Mouse (Mus musculus) heart, embryonic 12.5 days (tissue): Measurements from ENCODE around the gene Mast3. TPM values are rescaled to one million over a fixed set of nuclear protein-coding genes. Genes with fewer than 3 reads are reported as not detected.

Experiments used
- ATAC-seq: fragments of 200-750 bp; cut with Nextera tagmentation; 2 replicates; pipeline ENCODE4 v1.8.0; 2017; ENCODE audit warnings: moderate TSS enrichment, moderate library complexity; ENCODE audit not compliant: insufficient number of reproducible peaks, low FRiP score
- H3K27ac ChIP-seq: fragments of 300-500 bp; sonication (generic); 2 replicates; pipeline ENCODE4 v1.5.1; 2016; ENCODE audit warnings: mild to moderate bottlenecking, moderate library complexity; ENCODE audit not compliant: poor library complexity, severe bottlenecking
- H3K27me3 ChIP-seq: fragments of 300-500 bp; sonication (generic); replicated peaks from 2 replicates; pipeline ENCODE4 v1.6.1; 2016; ENCODE audit warnings: mild to moderate bottlenecking, moderate library complexity
- H3K36me3 ChIP-seq: fragments of 300-500 bp; sonication (generic); 2 replicates; pipeline ENCODE4 v1.6.1; 2016; ENCODE audit warnings: mild to moderate bottlenecking, moderate library complexity
- H3K4me1 ChIP-seq: fragments of 300-500 bp; sonication (generic); replicated peaks from 2 replicates; pipeline ENCODE4 v1.6.1; 2016; ENCODE audit warnings: mild to moderate bottlenecking
- H3K4me2 ChIP-seq: fragments of 300-500 bp; sonication (generic); 2 replicates; pipeline ENCODE4 v1.6.1; 2016; ENCODE audit warnings: mild to moderate bottlenecking, moderate library complexity
- H3K4me3 ChIP-seq: fragments of 300-500 bp; sonication (generic); 2 replicates; pipeline ENCODE4 v1.5.1; 2016; ENCODE audit warnings: mild to moderate bottlenecking
- H3K9ac ChIP-seq: fragments of 300-500 bp; sonication (generic); 2 replicates; pipeline ENCODE4 v1.6.1; 2016; ENCODE audit warnings: mild to moderate bottlenecking, moderate library complexity
- H3K9me3 ChIP-seq: fragments of 300-500 bp; sonication (generic); replicated peaks from 2 replicates; pipeline ENCODE4 v1.6.1; 2016; ENCODE audit warnings: mild to moderate bottlenecking, moderate library complexity
- WGBS: fragments of 180-500 bp; shearing (Covaris S2); methylation state at CpG from one replicate; pipeline ENCODE4 v1.1.7; 2016; 5-methylcytosine and 5-hydroxymethylcytosine counted together
- polyA plus RNA-seq: library from polyadenylated mRNA; unstranded; fragments of >200 nt; fragmentation: Nextera tagmentation; extraction: Ambion mirVana; gene quantifications from 2 replicates; pipeline ENCODE4 v1.2.1, GENCODE M21; 2016

Gene Mast3
- polyA plus RNA-seq, 1 experiment from 2014 or later, result 8.1 TPM

- H3K4me3 ChIP-seq, result no peak overlapping the region
- peaks cover 5% of the 10 kb centered on the region; the same call in 1 of the 2 replicates for H3K27me3 ChIP-seq
- H3K9ac ChIP-seq, result 0 out of 2 replicates have a peak overlapping the region, but pooled peaks have one; percentile 51
- H3K4me1 ChIP-seq, result peaks cover 34% of the 10 kb centered on the region
- 67% methylated on average over 19 of the region's 19 CpGs for WGBS
- ATAC-seq, result no peak
- no peak overlapping the region for H3K27ac ChIP-seq
- H3K9me3 ChIP-seq, result no peaks in the 10 kb centered on the region
- H3K4me2 ChIP-seq, result 0 out of 2 replicates have a peak overlapping the region, but pooled peaks have one; percentile 98
- peaks cover 29% of the 10 kb centered on the region for H3K36me3 ChIP-seq
These were observed 46.0 kb downstream of the Mast3 start for GRCm38 (mm10) chr8:70758616-70759561.

GRCm38 (mm10) chr8:70758308-70758615 lies 46.6 kb downstream of the Mast3 start:
- Histone ChIP-seq H3K27me3 (peaks cover 5% of the 10 kb centered on the region; the same call in 1 of the 2 replicates), H3K4me3 (no peak overlapping the region), H3K4me1 (peaks cover 40% of the 10 kb centered on the region), H3K27ac (no peak overlapping the region), H3K9me3 (no peaks in the 10 kb centered on the region), H3K36me3 (peaks cover 29% of the 10 kb centered on the region), H3K4me2 (no peak overlapping the region), H3K9ac (no peak overlapping the region)
- 87% methylated on average over 7 of the region's 7 CpGs for WGBS
- ATAC-seq, result no peak

DNA sequence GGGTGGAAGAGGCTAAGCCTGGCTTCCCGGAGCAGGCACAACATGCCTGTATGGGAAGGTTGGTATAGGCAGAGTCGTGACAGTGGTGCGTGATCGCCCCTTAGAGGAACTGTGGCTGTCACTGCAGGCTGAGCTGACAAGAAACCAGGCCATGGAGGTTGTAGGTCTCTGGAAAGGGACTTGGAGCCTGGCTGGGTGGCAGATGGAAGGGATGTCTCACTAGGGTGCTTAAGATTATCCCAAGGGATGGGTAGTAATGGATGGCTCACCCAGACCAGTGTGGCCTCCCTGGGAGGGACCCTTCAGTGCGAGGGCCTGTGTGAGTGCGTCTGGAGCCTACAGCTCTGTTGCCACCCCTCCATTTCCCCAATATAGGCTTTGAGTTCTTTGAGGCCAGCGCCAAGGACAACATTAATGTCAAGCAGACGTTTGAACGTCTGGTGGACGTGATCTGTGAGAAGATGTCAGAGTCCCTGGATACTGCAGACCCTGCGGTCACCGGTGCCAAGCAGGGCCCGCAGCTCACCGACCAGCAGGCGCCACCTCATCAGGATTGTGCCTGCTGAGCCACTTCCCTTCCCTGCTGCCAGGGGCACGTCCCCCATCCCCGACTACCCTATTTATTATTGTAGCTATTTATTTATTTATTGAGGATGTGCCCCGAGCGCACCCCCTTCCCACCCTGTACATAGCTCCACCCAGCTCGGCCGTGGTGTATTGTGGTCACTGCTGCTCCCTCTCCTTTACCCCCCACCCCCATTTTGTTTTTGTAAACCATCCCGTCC lies 47.1 kb downstream of the Mast3 start:
- H3K4me3 ChIP-seq, result no peak overlapping the region
- H3K4me1 ChIP-seq, result peaks cover 45% of the 10 kb centered on the region
- no peak overlapping the region for H3K27ac ChIP-seq
- H3K27me3 ChIP-seq, result peaks cover 5% of the 10 kb centered on the region; the same call in 1 of the 2 replicates
- no peaks in the 10 kb centered on the region for H3K9me3 ChIP-seq
- no peak for ATAC-seq
- WGBS, result 77% methylated on average over 22 of the region's 22 CpGs
- peaks cover 29% of the 10 kb centered on the region for H3K36me3 ChIP-seq
- no peak overlapping the region for H3K9ac ChIP-seq
- H3K4me2 ChIP-seq, result no peak overlapping the region

DNA sequence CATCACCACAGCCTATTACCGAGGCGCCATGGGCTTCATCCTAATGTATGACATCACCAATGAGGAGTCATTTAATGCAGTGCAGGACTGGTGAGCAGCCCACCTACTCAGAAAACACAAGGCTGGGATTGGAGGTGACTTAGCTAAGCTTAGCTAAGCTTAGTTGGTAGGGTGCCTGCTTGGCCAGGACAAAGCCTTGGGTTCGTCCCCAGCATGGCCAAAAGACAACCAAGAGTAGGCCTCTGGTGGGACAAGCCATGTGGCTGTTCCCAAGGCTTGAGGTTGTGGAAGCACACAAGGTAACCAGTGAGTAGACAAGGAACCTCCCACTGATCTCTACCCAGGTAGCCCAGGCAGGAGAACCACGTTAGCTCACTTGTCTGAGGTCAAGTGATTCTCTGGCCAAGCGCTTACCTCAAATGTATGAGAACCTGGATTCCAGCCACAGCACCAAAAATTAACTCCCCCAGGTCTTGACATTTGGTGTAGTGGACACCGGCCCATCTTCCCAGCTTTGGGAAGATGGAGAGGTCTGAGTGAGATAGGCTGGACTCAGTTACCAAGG lies 48.3 kb downstream of the Mast3 start:
- 93% methylated on average over 6 of the region's 6 CpGs for WGBS
- Histone ChIP-seq H3K4me2 (no peak overlapping the region), H3K9ac (no peak overlapping the region), H3K4me3 (no peak overlapping the region), H3K9me3 (no peaks in the 10 kb centered on the region), H3K36me3 (peaks cover 29% of the 10 kb centered on the region), H3K27me3 (peaks cover 5% of the 10 kb centered on the region; the same call in 1 of the 2 replicates), H3K4me1 (peaks cover 47% of the 10 kb centered on the region), H3K27ac (no peak overlapping the region)
- ATAC-seq, result no peak

DNA sequence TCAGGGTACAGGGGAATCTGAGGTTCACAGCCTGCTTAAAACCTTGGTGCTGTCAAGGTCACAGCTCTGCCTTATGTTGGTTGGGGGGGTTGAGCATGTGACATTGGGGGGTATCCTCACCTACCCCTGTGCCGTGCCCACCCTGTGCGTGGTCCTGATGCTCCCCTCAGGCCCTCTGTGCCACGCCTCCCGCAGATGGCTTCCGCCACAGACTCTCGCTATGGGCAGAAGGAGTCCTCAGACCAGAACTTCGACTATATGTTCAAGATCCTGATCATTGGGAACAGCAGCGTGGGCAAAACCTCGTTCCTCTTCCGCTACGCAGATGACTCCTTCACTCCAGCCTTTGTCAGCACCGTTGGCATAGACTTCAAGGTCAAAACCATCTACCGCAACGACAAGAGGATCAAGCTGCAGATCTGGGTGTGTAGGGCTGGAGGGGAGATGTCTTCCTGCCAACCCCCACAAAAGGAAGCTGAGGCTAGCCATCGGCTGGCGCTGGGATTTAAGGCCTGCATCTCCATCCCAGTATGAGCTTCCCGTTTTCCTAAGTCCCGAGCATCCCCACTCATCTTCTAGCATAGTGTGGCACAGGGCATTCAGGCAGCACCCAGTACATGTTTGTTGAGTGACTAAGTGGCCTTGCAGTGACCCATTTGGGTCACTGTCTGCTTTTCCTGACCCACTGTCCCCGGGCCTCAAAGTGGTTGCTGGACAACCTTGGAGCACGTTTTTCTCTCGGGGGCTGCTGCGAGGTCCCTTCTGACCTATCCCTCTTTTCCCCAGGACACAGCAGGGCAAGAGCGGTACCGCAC lies 49.0 kb downstream of the Mast3 start:
- Histone ChIP-seq H3K36me3 (peaks cover 29% of the 10 kb centered on the region), H3K4me3 (peak overlapping the region; percentile 73; the same call in 1 of the 2 replicates), H3K4me1 (peaks cover 47% of the 10 kb centered on the region), H3K27me3 (peaks cover 5% of the 10 kb centered on the region; the same call in 1 of the 2 replicates), H3K9me3 (no peaks in the 10 kb centered on the region), H3K9ac (no peak overlapping the region), H3K4me2 (peak overlapping the region; percentile 99), H3K27ac (no peak overlapping the region)
- WGBS, result 83% methylated on average over 24 of the region's 24 CpGs
- no peak for ATAC-seq

GRCm38 (mm10) chr8:70754871-70755660 lies 49.8 kb downstream of the Mast3 start:
- Histone ChIP-seq H3K4me3 (peak overlapping the region; percentile 73), H3K4me1 (peaks cover 43% of the 10 kb centered on the region), H3K9ac (peak overlapping the region; percentile 89), H3K9me3 (no peaks in the 10 kb centered on the region), H3K27ac (peak overlapping the region; percentile 55), H3K27me3 (peaks cover 10% of the 10 kb centered on the region), H3K36me3 (peaks cover 29% of the 10 kb centered on the region), H3K4me2 (peak overlapping the region; percentile 99)
- ATAC-seq, result peak; percentile 15
- WGBS, result 17% methylated on average over 50 of the region's 50 CpGs

GRCm38 (mm10) chr8:70754043-70754870 lies 50.6 kb downstream of the Mast3 start, which contains the start of gene Rab3a:
TSS of gene Rab3a (plus strand) at chr8:70754679.
- Histone ChIP-seq H3K9ac (peak within 1 kb of the TSS; percentile 89), H3K36me3 (peaks cover 29% of the 10 kb centered on the region), H3K9me3 (no peaks in the 10 kb centered on the region), H3K27me3 (peaks cover 18% of the 10 kb centered on the region), H3K4me1 (peaks cover 35% of the 10 kb centered on the region), H3K4me2 (peak within 1 kb of the TSS; percentile 99), H3K27ac (peak within 1 kb of the TSS; percentile 75), H3K4me3 (peak within 1 kb of the TSS; percentile 73)
- 8% methylated on average over 37 of the region's 37 CpGs for WGBS
- ATAC-seq, result peak; percentile 96

- H3K27ac ChIP-seq, result peak overlapping the region; percentile 75
- no peaks in the 10 kb centered on the region for H3K9me3 ChIP-seq
- H3K4me1 ChIP-seq, result peaks cover 26% of the 10 kb centered on the region
- ATAC-seq, result no peak
- H3K4me3 ChIP-seq, result peak overlapping the region; percentile 19
- H3K9ac ChIP-seq, result peak overlapping the region; percentile 48
- H3K4me2 ChIP-seq, result peak overlapping the region; percentile 59
- WGBS, result 14% methylated on average over 21 of the region's 21 CpGs
- H3K27me3 ChIP-seq, result peaks cover 29% of the 10 kb centered on the region
- H3K36me3 ChIP-seq, result peaks cover 24% of the 10 kb centered on the region
These were observed 51.7 kb downstream of the Mast3 start for GRCm38 (mm10) chr8:70753151-70753550.

- Histone ChIP-seq H3K9ac (no peak overlapping the region), H3K4me1 (peaks cover 26% of the 10 kb centered on the region), H3K36me3 (peaks cover 14% of the 10 kb centered on the region), H3K4me2 (peak overlapping the region; percentile 59; the same call in 1 of the 2 replicates), H3K27me3 (peaks cover 39% of the 10 kb centered on the region), H3K27ac (peak overlapping the region; percentile 75), H3K4me3 (no peak overlapping the region), H3K9me3 (no peaks in the 10 kb centered on the region)
- no peak for ATAC-seq
- 33% methylated on average over 11 of the region's 11 CpGs for WGBS
These were observed 52.7 kb downstream of the Mast3 start for GRCm38 (mm10) chr8:70752000-70752764.
